Mouse (Mus musculus) liver, embryonic 14.5 days (tissue): Measurements from ENCODE around the gene Akap9.

Source experiments
- CTCF ChIP-seq: IDR thresholded peaks from 2 replicates; pipeline ENCODE4 v1.5.1; 2016; ENCODE audit warnings: antibody characterized with exemption, low read depth, control low read depth
- EP300 ChIP-seq: IDR thresholded peaks from 2 replicates; pipeline ENCODE4 v1.6.1; 2016; ENCODE audit warnings: antibody characterized with exemption, low read depth

GRCm38 (mm10) chr5:3954541-3954940, 26.7 kb downstream of the Akap9 start:
- TF ChIP-seq CTCF (no peak), EP300 (no peak)
